Mouse (Mus musculus): Measurements from ENCODE around the gene Olfr730. TPM values are rescaled to one million over a fixed set of nuclear protein-coding genes. Genes with fewer than 3 reads are reported as not detected.

The Olfr730 gene
- not detected in 2 replicates for polyA plus RNA-seq (2015; fragmentation: Nextera tagmentation; extraction: Ambion mirVana)

DNA sequence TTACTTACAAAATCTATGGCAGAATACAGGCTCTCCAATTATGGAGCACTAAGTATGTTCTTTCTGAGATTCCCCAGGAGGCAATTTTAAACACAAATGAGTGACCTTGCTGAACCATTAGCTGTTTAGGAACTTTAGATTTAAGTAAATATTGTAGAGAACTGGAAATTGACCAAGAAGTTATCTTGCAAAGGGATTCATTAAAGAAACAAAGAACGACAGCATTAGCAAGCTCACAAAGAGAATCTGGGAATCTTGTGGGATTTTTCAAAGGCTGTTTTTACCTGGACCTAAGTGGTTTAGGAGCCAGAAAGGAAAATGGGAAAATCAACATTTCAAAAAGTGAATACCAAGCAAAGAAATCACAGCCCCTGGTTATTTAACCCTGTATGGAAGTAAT, at the start of gene Olfr730:
TSS of gene Olfr730 (minus strand) at position 101 of the 400 bp plus-strand sequence.
- Histone ChIP-seq H3K36me3 (no peaks in the 10 kb centered on the region), H3K27me3 (replicated peaks) (no peaks in the 10 kb centered on the region), H3K4me2 (no peak within 1 kb of the TSS), H3K9me3 (no peaks in the 10 kb centered on the region), H3K4me3 (replicated peaks) (no peak within 1 kb of the TSS), H3K27ac (no peak within 1 kb of the TSS), H3K4me1 (no peaks in the 10 kb centered on the region), H3K9ac (no peak within 1 kb of the TSS)
- WGBS = 34% methylated on average over 1 of the region's 1 CpGs
- no peak for ATAC-seq (ENCODE audit: insufficient read depth, low FRiP score, low read depth)

DNA sequence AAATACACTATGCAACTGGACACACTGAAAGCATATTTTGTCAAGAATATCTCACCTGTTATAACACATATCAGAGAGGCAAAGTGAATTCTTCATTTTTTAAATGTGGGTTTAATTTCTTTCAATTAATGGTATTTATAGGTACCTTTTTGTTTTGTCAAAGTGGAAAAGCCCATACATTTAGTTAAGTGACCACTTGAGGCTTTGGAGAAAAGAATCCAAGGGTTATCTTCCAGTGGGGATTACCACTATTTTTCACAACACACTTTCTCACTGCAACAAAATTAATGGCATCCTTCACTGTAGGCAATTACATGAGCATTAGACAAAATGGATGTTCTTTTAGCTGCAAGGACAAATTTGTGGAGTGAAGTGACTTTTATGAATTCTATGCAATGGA, 35.2 kb downstream of the Olfr730 start, which contains the start of gene Olfr729:
TSS of gene Olfr729 (minus strand) at position 101 of the 400 bp plus-strand sequence.
- H3K9me3 ChIP-seq = no peaks in the 10 kb centered on the region
- H3K36me3 ChIP-seq = no peaks in the 10 kb centered on the region
- no peak within 1 kb of the TSS for H3K4me3 ChIP-seq (replicated peaks)
- no peak for ATAC-seq (ENCODE audit: insufficient read depth, low FRiP score, low read depth)
- H3K9ac ChIP-seq = no peak within 1 kb of the TSS
- H3K4me2 ChIP-seq = no peak within 1 kb of the TSS
- no peak within 1 kb of the TSS for H3K27ac ChIP-seq
- H3K27me3 ChIP-seq (replicated peaks) = no peaks in the 10 kb centered on the region
- no peaks in the 10 kb centered on the region for H3K4me1 ChIP-seq

DNA sequence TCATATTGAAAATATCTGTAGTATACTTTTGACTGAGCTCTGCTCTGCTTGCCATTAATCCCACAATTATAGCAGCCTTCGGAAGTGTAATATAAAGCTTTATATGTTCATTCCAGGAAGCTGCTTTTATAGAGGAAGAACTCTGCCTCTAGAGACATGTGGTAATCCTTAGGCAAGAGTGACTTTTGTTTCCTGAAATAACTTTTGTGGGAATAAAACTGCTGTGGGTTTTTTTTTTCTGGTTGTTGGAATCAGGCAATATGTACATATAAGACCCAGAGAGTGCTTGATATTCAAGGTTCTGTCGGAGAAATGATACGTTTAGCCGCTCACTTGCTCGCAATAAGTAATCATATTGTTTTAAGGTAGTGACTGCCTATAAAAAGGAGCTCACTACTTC, 45.4 kb downstream of the Olfr730 start, which contains the start of gene Olfr728:
TSS of gene Olfr728 (minus strand) at position 101 of the 400 bp plus-strand sequence.
- 85% methylated on average over 5 of the region's 5 CpGs for WGBS
- Histone ChIP-seq H3K4me2 (no peak within 1 kb of the TSS), H3K4me1 (no peaks in the 10 kb centered on the region), H3K4me3 (replicated peaks) (no peak within 1 kb of the TSS), H3K27ac (no peak within 1 kb of the TSS), H3K9ac (no peak within 1 kb of the TSS), H3K27me3 (replicated peaks) (no peaks in the 10 kb centered on the region), H3K36me3 (no peaks in the 10 kb centered on the region), H3K9me3 (no peaks in the 10 kb centered on the region)
- no peak for ATAC-seq (ENCODE audit: insufficient read depth, low FRiP score, low read depth)

Other genes with a start within 250 kb of the Olfr730 start
- not detected in 2 replicates for gene Olfr724, start 224.9 kb downstream of the Olfr730 start, polyA plus RNA-seq (2015; fragmentation: Nextera tagmentation; extraction: Ambion mirVana)
- not detected in 2 replicates for gene Olfr725, start 147.8 kb downstream of the Olfr730 start, polyA plus RNA-seq (2015; fragmentation: Nextera tagmentation; extraction: Ambion mirVana)
- gene Olfr726, start 97.2 kb downstream of the Olfr730 start, polyA plus RNA-seq (2015; fragmentation: Nextera tagmentation; extraction: Ambion mirVana) = not detected in 2 replicates
- gene Olfr727, start 65.0 kb downstream of the Olfr730 start, polyA plus RNA-seq (2015; fragmentation: Nextera tagmentation; extraction: Ambion mirVana) = not detected in 2 replicates
- not detected in 2 replicates for gene Olfr728, start 45.5 kb downstream of the Olfr730 start, polyA plus RNA-seq (2015; fragmentation: Nextera tagmentation; extraction: Ambion mirVana)
- not detected in 2 replicates for gene Olfr729, start 35.3 kb downstream of the Olfr730 start, polyA plus RNA-seq (2015; fragmentation: Nextera tagmentation; extraction: Ambion mirVana)
- not detected in 2 replicates for gene Olfr731, start 53.7 kb upstream of the Olfr730 start, polyA plus RNA-seq (2015; fragmentation: Nextera tagmentation; extraction: Ambion mirVana)
- not detected in 2 replicates for gene Olfr732, start 96.0 kb upstream of the Olfr730 start, polyA plus RNA-seq (2015; fragmentation: Nextera tagmentation; extraction: Ambion mirVana)
- not detected in 2 replicates for gene Olfr733, start 113.3 kb upstream of the Olfr730 start, polyA plus RNA-seq (2015; fragmentation: Nextera tagmentation; extraction: Ambion mirVana)
- not detected in 2 replicates for gene Olfr734, start 138.6 kb upstream of the Olfr730 start, polyA plus RNA-seq (2015; fragmentation: Nextera tagmentation; extraction: Ambion mirVana)
- gene Olfr735, start 160.7 kb upstream of the Olfr730 start, polyA plus RNA-seq (2015; fragmentation: Nextera tagmentation; extraction: Ambion mirVana) = not detected in 2 replicates
- gene Tlr11, start 169.7 kb upstream of the Olfr730 start, polyA plus RNA-seq (2015; fragmentation: Nextera tagmentation; extraction: Ambion mirVana) = not detected in 2 replicates
- gene Olfr736, start 193.0 kb upstream of the Olfr730 start, polyA plus RNA-seq (2015; fragmentation: Nextera tagmentation; extraction: Ambion mirVana) = not detected in 2 replicates
- gene Olfr738, start 219.4 kb upstream of the Olfr730 start, polyA plus RNA-seq (2015; fragmentation: Nextera tagmentation; extraction: Ambion mirVana) = not detected in 2 replicates
- not detected in 2 replicates for gene Olfr739, start 230.4 kb upstream of the Olfr730 start, polyA plus RNA-seq (2015; fragmentation: Nextera tagmentation; extraction: Ambion mirVana)

All from stomach, embryonic 15.5 days (tissue).